Mouse (Mus musculus) megakaryocyte, embryonic 14.5 days (primary cell): Measurements from ENCODE around the gene Erg.

Experiments used
- FLI1 ChIP-seq: IDR thresholded peaks from 2 replicates; pipeline ENCODE4 v1.6.1; 2012; ENCODE audit warnings: low read length, inconsistent platforms, mixed read lengths
- GATA1 ChIP-seq: IDR thresholded peaks from 3 replicates; pipeline ENCODE4 v1.6.1; 2012; ENCODE audit warnings: mixed read lengths, low read length, inconsistent platforms, borderline replicate concordance

DNA sequence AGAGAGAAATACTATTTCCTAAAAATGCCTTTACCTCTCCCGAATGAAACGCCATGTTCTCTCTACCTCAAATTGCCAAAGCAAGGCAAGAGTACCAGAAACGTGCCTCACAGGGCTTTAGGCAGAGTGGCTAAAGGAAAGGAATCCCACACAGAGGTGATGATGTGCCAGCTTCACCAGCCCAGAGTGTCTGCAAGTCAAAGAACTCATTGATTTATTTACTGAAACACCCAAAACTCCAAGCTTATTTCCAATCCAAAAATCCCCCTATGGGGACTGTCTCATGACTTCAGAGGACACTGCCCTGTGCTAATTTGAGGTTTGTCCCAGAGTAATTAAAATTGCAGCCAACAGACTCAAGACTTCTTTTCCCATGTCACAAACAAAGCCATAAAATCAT is 129.4 kb downstream of the Erg start:
- TF ChIP-seq GATA1, result no peak
- no peak for TF ChIP-seq FLI1
